8 mouse cellular contexts compared by ENCODE assay signal in genomic region chr6:112728760-112729422, GRCm38 (mm10). TPM values are rescaled to one million over a fixed set of nuclear protein-coding genes. Genes with fewer than 3 reads are reported as not detected.
DNase-seq lines count a peak whose midpoint lies in the region; ATAC-seq and TF ChIP-seq lines count a peak whose summit lies in the region.

No protein-coding gene starts in this region.

- 0 out of 2 replicates have a peak overlapping the region, but pooled peaks have one; percentile 13 for H3K4me2 ChIP-seq in forebrain, postnatal 0 days (ENCODE audit: low read depth)
- H3K4me2 ChIP-seq in liver, postnatal 0 days (ENCODE audit: low read depth, low read length) = peak overlapping the region; percentile 57
- H3K4me2 ChIP-seq in neural tube, embryonic 12.5 days (replicated peaks) = peak overlapping the region; percentile 38

- intact Hi-C loops in heart, postnatal 36 days (cut with DNase I) = no loop called here

- peak; percentile 53 to 55 for DNase-seq in adrenal gland, postnatal 36 days
- peak; percentile 78 for DNase-seq in forebrain, postnatal 0 days
- peak; percentile 30 to 42 for DNase-seq in heart, postnatal 36 days
- DNase-seq in layer of hippocampus, adult 18-20 months (ENCODE audit: low spot score in 2 of 2) = peak; percentile 71 to 85
- DNase-seq in liver, postnatal 0 days = peak; percentile 44
- DNase-seq in thymus, postnatal 4 days = peak; percentile 38
- no peak for DNase-seq in spleen, postnatal 36 days (ENCODE audit: low spot score in 2 of 2)

- WGBS in forebrain, postnatal 0 days = 2% methylated on average over 17 of the region's 17 CpGs
- WGBS in liver, postnatal 0 days (ENCODE audit: insufficient replicate concordance) = 17% methylated on average over 16 of the region's 17 CpGs
- 4% methylated on average over 17 of the region's 17 CpGs for WGBS in neural tube, embryonic 12.5 days

- TF ChIP-seq EP300 in liver, postnatal 0 days (IDR thresholded peaks at IDR 0.05; ENCODE audit: low read depth) = no peak

- H3K36me3 ChIP-seq in forebrain, postnatal 0 days (ENCODE audit: insufficient read depth) = peaks cover 73% of the 10 kb centered on the region
- H3K36me3 ChIP-seq in liver, postnatal 0 days (replicated peaks; ENCODE audit: insufficient read depth, low read length) = no peaks in the 10 kb centered on the region
- peaks cover 89% of the 10 kb centered on the region for H3K36me3 ChIP-seq in neural tube, embryonic 12.5 days

- no peaks in the 10 kb centered on the region for H3K9me3 ChIP-seq in forebrain, postnatal 0 days (ENCODE audit: low read length)
- H3K9me3 ChIP-seq in liver, postnatal 0 days (ENCODE audit: low read length) = no peaks in the 10 kb centered on the region
- no peaks in the 10 kb centered on the region for H3K9me3 ChIP-seq in neural tube, embryonic 12.5 days

- peak overlapping the region; percentile 50; the same call in 1 of the 2 replicates for H3K27ac ChIP-seq in forebrain, postnatal 0 days (ENCODE audit: low read depth, low read length)
- H3K27ac ChIP-seq in liver, postnatal 0 days (ENCODE audit: low read depth) = no peak overlapping the region
- no peak overlapping the region for H3K27ac ChIP-seq in neural tube, embryonic 12.5 days

- no peak for TF ChIP-seq CTCF in forebrain, postnatal 0 days (IDR thresholded peaks at IDR 0.05; ENCODE audit: low read depth)
- TF ChIP-seq CTCF in liver, postnatal 0 days (IDR thresholded peaks at IDR 0.05; ENCODE audit: low read depth) = no peak

- H3K9ac ChIP-seq in forebrain, postnatal 0 days = no peak overlapping the region
- no peak overlapping the region for H3K9ac ChIP-seq in liver, postnatal 0 days (replicated peaks)
- no peak overlapping the region for H3K9ac ChIP-seq in neural tube, embryonic 12.5 days

- peak; percentile 93 for ATAC-seq in forebrain, postnatal 0 days
- ATAC-seq in liver, postnatal 0 days = peak; percentile 64
- ATAC-seq in neural tube, embryonic 12.5 days (ENCODE audit: low FRiP score, low read depth) = peak; percentile 80

- H3K4me1 ChIP-seq in forebrain, postnatal 0 days (ENCODE audit: insufficient read depth) = 0 out of 2 replicates have a peak, but pooled peaks cover 5% of the 10 kb centered on the region
- H3K4me1 ChIP-seq in liver, postnatal 0 days (ENCODE audit: insufficient read depth) = no peaks in the 10 kb centered on the region; the same call in 1 of the 2 replicates
- peaks cover 7% of the 10 kb centered on the region for H3K4me1 ChIP-seq in neural tube, embryonic 12.5 days

- H3K27me3 ChIP-seq in forebrain, postnatal 0 days (ENCODE audit: insufficient read depth, low read length) = no peaks in the 10 kb centered on the region
- no peaks in the 10 kb centered on the region for H3K27me3 ChIP-seq in liver, postnatal 0 days (ENCODE audit: insufficient read depth, low read length)
- H3K27me3 ChIP-seq in neural tube, embryonic 12.5 days (replicated peaks) = no peaks in the 10 kb centered on the region

- H3K4me3 ChIP-seq in forebrain, postnatal 0 days (ENCODE audit: low read depth, low read length) = no peak overlapping the region
- peak overlapping the region; percentile 25; the same call in 1 of the 2 replicates for H3K4me3 ChIP-seq in liver, postnatal 0 days (ENCODE audit: low read depth, low read length)
- no peak overlapping the region for H3K4me3 ChIP-seq in neural tube, embryonic 12.5 days

RNA-seq across cellular contexts. Expression of gene Rad18, which starts 32.4 kb away (rescaled TPM):
- 1 to 10 TPM; 7.3 to 9.8 TPM for total RNA-seq in adrenal gland, postnatal 36 days (2021)
- 8.8 and 9.1 TPM in 2 replicates for total RNA-seq in forebrain, postnatal 0 days (2014; rRNA removed)
- 9.0 and 12.9 TPM in 2 replicates for polyA plus RNA-seq in forebrain, postnatal 0 days (2015; fragmentation: Nextera tagmentation; extraction: Ambion mirVana)
- total RNA-seq in heart, postnatal 36 days (2021) = 1 to 10 TPM; 1.5 to 2.1 TPM
- 1 to 10 TPM; 7.3 to 8.4 TPM for total RNA-seq in layer of hippocampus, adult 18-20 months (2021)
- 11.8 and 14.4 TPM in 2 replicates for polyA plus RNA-seq in liver, postnatal 0 days (2015; fragmentation: Nextera tagmentation; extraction: Ambion mirVana)
- 26.2 and 27.7 TPM in 2 replicates for polyA plus RNA-seq in neural tube, embryonic 12.5 days (2016; fragmentation: Nextera tagmentation; extraction: Ambion mirVana)

Comparison
In these comparisons a context has a peak if more than half of its experiments do, and no peak if none do; other contexts are left out.
1. DNase-seq: peak in adrenal gland, postnatal 36 days (2 of 2), forebrain, postnatal 0 days (single experiment), heart, postnatal 36 days (2 of 2), layer of hippocampus, adult 18-20 months (2 of 2), liver, postnatal 0 days (single experiment) and thymus, postnatal 4 days (single experiment); none in spleen, postnatal 36 days (0 of 2).
2. Peak in every context shown above with its lines, with median percentiles within 50 percentile points of each other: ATAC-seq and H3K4me2 ChIP-seq.